Mouse (Mus musculus) gastrocnemius, adult 8-10 months (tissue): ENCODE results near the gene Gsn. TPM values are rescaled to one million over a fixed set of nuclear protein-coding genes. Genes with fewer than 3 reads are reported as not detected.

Experiments used
- DNase-seq, 2 experiments: peaks; one replicate each; pipeline ENCODE4 v3.0.0; 2022; ENCODE audit warnings: low spot score in 2 of 2
- total RNA-seq, 4 experiments: library from RNA; stranded (reverse); gene quantifications; 2 replicates each; pipeline ENCODE4 v1.2.4; 2022

The Gsn gene
- total RNA-seq = 100 to 1,000 TPM; 276 to 604 (median 428) TPM

GRCm38 (mm10) chr2:35255885-35256833 lies at the start of gene Gsn:
Gene Gsn, plus strand, starts transcription at chr2:35256380.
- DNase-seq = peak in 1 of 2 experiments; percentile 67

GRCm38 (mm10) chr2:35206761-35207160 lies 49.4 kb upstream of the Gsn start:
- no peak for DNase-seq

DNA sequence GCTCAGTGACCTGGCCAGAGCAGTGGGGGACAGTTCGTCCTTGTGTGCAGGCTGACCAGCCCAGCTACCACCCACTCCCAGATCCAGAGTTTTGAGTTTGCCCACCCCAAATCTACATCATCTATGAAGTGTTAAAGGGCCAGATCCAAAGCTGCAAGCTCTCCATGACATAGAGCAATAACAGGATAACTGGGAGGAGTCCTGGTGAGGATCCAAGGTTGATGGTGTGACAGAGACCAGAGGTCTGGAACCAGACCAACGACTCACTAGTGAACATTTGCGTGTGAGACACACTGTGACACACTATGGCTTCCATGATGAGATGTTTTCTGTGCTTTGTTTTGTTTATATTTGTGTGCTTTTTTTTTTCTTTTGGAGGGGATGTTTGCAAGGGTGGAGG lies 48.1 kb upstream of the Gsn start:
- no peak for DNase-seq

DNA sequence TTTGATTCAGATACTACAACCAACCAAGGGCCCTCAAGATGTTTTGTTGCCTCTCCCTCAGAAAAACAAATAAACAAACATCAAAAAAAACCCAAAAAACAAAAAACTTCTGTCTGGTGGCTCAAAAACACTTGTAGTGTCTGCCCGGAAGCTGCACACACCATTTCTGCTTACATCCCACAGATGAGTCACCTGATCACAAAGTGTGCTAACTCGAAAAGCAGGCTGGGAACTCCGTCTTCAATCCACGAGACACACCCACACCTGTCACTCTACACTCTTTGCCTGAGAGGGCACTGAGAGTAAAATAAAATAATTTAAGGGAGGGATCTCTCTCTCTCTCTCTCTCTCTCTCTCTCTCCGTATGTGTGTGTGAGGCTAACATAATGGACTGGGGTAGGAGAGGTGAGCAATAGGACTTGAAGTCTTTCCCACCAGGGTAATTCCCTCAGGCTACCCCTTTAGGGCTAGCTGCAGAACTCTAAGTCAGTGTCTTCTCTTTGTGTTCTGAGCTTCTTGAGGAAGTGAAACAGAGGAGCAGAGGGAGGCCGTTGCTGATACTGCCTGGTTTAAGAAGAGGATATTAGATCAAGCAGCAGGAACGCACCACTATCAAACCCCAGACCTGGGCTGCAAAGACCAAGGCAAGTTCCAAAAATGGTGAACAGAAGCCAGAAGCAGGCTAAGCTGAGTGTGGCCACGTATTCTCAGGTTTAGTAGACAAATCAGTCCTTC lies 47.1 kb upstream of the Gsn start:
- DNase-seq = no peak

DNA sequence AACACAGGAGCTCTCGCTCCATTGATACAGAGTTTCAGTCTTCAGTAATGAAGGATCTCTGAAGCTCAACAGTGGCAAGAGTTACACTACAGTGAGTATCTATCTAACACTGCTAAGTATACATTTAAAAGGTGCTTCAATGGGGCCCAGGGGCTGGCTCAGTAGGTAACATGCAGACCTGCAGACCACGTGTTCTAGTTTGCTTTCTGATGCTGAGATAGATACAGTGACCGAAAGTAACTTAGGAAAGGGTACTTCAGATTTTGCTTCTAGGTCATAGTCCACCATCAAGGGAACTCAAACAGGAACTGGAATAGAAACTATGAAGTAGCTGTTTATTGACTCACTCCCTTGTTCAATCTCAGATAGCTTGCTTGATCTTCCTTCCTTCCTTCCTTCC lies 44.5 kb upstream of the Gsn start:
- DNase-seq = no peak

- no peak for DNase-seq
Measured at GRCm38 (mm10) chr2:35213345-35213910, 42.8 kb upstream of the Gsn start.

DNA sequence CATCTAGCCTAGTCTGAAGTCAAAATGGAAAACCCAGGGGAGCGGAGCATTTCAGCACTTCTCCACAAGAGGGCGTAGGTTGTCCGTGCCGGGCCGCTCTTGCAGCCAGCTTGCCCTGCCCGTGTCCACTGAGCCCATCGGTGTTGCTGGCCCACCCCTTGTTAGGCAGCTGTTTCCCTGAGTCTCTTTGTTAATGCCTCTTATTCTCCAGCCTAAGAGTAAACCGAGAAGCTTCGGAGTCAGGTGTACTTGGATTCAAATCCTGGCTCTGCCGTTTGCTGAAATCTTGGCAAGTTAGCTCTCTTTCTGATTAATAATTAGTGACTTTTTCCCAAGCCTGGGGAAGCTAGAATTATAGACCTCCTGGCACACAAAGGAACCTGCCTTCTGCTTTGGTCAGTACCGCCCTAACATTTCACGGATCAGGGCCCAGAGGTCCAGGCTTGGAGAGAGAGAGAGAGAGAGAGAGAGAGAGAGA lies 41.3 kb upstream of the Gsn start:
- peak; percentile 69 to 75 for DNase-seq

DNA sequence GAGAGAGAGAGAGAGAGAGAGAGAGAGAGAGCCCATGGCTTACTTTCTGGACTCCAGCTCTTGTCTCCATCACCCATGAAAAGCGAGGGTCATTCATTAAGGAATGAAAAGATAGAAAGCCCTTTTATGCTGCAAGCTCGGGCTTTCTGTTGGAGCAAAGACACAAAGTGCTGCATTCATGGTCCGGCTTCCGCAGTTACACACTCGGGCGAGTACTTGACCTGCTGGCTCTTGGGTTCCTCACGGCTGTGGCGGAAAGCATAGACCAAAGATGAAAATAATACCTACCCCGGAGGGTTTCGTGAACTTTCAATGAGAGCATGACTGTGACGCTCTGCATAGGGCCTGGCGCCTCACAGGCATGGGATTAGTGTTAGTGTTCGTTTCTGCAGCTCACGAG lies 40.8 kb upstream of the Gsn start:
- DNase-seq = no peak

DNA sequence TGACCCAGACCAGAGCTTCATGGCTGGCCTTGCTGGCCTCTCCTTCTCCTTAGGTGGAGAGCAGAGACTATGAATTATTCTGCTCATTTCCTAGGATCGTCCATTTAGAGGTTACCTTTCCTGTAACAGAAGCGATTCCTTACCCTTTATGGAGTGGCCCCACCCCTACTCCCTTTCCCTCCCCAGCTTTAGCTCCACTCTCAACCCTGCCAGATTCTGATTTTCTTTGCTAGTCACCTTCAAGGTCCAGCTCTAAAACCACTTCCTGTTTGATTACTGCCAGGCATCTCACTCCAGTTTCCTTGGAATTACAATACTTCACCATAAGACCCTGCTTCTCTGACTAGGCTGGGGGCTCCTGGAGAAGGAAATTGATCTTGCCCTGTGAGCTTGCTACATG lies 39.5 kb upstream of the Gsn start:
- no peak for DNase-seq

- no peak for DNase-seq
Measured at GRCm38 (mm10) chr2:35218736-35219135, 37.4 kb upstream of the Gsn start.

- no peak for DNase-seq
Measured at GRCm38 (mm10) chr2:35222822-35223391, 33.3 kb upstream of the Gsn start.

- no peak for DNase-seq
Measured at GRCm38 (mm10) chr2:35224285-35224684, 31.9 kb upstream of the Gsn start.

- DNase-seq = no peak
Measured at GRCm38 (mm10) chr2:35228145-35228544, 28.0 kb upstream of the Gsn start.

DNA sequence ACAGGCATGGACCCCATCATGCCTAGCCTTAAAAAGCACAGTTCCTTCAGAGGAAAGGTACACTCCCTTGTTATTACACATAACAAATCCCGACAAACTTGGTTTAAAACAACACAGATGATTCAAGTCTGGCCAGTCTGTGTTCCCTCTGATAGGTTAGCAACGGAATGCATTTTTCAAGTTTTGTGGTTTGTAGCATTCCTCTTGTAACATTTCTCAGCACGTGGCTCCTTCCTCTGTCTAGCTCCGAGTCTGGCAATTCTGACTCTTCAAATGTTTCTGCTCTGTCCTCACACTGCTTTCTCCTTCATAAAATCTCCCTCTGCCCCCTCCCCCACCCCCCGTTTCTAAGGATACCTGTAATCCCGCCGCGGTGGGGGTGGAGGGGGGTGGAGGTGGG lies 26.0 kb upstream of the Gsn start:
- DNase-seq = no peak

GRCm38 (mm10) chr2:35231871-35232270 lies 24.3 kb upstream of the Gsn start:
- no peak for DNase-seq

DNA sequence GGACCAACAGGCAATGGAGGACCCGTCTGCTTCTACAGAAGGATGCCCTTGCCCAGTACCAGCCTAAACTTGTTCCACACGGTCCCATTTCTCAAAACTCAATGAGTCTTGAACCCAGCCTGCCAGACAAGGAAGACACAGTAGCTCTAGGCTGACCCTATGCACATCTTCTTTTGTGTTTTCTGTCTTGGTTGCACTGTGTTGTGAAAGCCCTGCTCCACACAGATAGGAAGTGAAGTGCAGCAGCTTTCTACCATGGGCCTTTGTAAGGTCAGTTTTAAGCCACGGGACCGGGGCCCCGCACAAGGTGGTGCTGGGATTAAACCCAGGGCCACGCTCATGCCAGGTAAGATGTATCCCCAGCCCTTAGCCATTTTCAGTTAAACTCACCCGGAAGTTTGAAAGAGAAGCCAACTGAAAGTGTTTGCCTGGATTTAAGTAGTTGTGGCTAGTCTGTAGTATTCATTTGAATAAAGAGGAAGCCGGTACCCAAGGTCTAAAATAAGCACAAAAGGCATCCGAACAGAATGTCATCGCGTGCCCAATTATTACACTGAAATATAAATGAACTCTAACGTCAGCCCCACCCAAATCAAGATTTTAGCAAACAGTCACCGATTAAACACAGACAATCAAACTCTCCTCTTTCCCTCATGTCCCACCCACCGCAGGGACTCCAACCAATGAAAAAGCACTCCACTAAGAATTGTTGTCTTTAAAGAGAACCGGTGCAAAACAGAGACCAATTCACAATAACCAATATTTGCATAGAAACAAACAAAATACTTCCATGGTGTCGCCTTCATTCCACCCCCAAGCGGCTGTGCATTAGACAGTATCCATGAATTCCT lies 23.4 kb upstream of the Gsn start:
- no peak for DNase-seq

- no peak for DNase-seq
Measured at GRCm38 (mm10) chr2:35233898-35234297, 22.3 kb upstream of the Gsn start.

DNA sequence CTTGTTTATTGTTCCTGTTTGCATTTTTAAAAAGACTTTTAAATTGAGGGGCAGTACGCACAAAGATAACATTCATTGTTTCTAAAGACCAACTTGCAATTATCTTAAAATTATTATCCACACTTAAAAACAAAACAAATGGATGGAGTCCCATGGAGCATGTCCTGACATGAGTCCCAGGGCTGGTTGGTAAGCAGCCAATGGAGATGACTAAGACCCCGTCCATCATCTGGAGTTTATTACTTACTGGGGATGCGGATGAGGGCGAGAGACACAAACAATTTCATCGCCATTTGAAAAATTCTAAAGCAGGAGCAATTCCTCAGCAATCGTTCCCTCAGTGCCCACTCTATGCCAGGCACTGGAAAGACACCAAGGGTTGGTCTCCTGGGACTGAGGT lies 21.2 kb upstream of the Gsn start:
- DNase-seq = no peak

DNA sequence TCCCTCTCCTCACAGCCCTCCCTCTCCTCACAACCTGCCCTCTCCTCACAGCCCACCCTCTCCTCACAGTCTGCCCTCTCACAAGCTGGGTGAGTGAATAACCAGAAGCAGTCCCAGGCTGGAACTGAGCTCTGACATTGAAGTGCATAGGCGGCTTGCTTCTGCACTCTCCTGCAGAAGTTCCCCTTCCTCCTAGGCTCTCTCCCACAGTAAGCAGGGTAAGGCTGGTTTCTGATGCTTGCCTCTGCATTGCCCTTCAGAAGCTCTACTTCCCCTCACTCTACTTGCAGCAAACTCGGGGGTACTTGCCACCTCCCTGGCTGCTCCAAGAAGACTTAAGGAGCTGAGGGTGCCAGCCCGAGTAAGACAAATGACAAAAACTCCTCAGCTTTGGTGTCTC lies 11.9 kb upstream of the Gsn start:
- DNase-seq = no peak

GRCm38 (mm10) chr2:35247763-35248162 lies 8.4 kb upstream of the Gsn start:
- DNase-seq = no peak

DNA sequence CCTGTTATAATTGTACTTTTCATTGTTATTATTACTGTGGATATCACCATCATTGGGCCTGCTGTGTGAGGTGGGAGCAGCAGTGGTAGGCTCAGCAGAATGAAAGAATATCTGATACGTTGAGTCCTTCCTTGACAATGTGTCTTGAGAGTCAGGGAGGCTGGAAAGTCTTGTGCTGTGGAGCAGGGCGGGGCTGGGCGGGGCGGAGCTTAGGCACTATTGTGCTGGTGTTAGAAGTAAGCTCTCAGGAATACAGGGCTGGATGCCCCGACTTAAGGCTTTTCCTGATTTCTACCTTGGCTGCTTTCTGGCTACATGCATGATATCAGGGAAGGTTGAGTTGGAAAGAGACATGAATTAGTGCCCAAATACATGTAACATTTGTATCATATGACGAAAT lies 3.4 kb upstream of the Gsn start:
- no peak for DNase-seq
